Mouse (Mus musculus) cerebellum, adult 9-11 months (tissue): ENCODE results near the gene Mcrs1.

ENCODE experiments used
- DNase-seq: peaks from one replicate; pipeline ENCODE4 v3.0.0; 2022

The Mcrs1 gene

GRCm38 (mm10) chr15:99198761-99199160 lies 53.0 kb downstream of the Mcrs1 start:
- DNase-seq: no peak

- DNase-seq: no peak
These were observed 56.7 kb downstream of the Mcrs1 start for GRCm38 (mm10) chr15:99195043-99195442.

- no peak for DNase-seq
These were observed 57.4 kb downstream of the Mcrs1 start for GRCm38 (mm10) chr15:99194358-99194757.
